Mouse (Mus musculus) CH12.LX (cell line): ENCODE measurements at regions not wholly inside any gene's neighbourhood (a gene's known extent, or its start where the extent isn't known, plus 50 kb on each side); places are given as distances from the start of the nearest gene placed in this dataset.

ENCODE experiments used
- DNase-seq: peaks from one replicate; pipeline ENCODE4 v3.0.0-alpha.2; 2013; ENCODE audit errors: extremely low read depth
- H3K27ac ChIP-seq: 2 replicates; pipeline ENCODE4 v1.5.1; 2012; ENCODE audit warnings: low read depth, mild to moderate bottlenecking, control low read depth, moderate library complexity; ENCODE audit not compliant: insufficient read depth
- H3K27me3 ChIP-seq: replicated peaks from 2 replicates; pipeline ENCODE3; 2012; ENCODE audit warnings: inconsistent platforms
- H3K36me3 ChIP-seq, 2 experiments: replicated peaks in 1 of 2; 2 replicates each; pipeline versions ENCODE3 to v1.6.1; 2012; ENCODE audit warnings: inconsistent platforms in 1 of 2, low read length in 1 of 2, mild to moderate bottlenecking in 1 of 2, mixed read lengths in 1 of 2, moderate library complexity in 1 of 2; ENCODE audit not compliant: control insufficient read depth in 1 of 2, insufficient read depth in 1 of 2
- H3K4me1 ChIP-seq, 2 experiments: 2 replicates each; pipeline ENCODE4 v1.6.1; 2012; ENCODE audit warnings: inconsistent platforms in 1 of 2, moderate library complexity in 1 of 2; ENCODE audit not compliant: insufficient read depth in 2 of 2, control insufficient read depth in 1 of 2
- H3K4me2 ChIP-seq: 2 replicates; pipeline ENCODE4 v1.6.1; 2012; ENCODE audit warnings: low read depth, mild to moderate bottlenecking, control low read depth; ENCODE audit not compliant: poor library complexity, insufficient read depth, severe bottlenecking
- H3K4me3 ChIP-seq, 3 experiments: fragments of 150-350 bp in 1 of 3; sonication (generic) in 1 of 3; replicated peaks in 1 of 3; 2 replicates each; pipeline versions ENCODE3 to v1.5.1; 2011 to 2012; ENCODE audit warnings: low read depth in 2 of 3, low read length in 2 of 3, mild to moderate bottlenecking in 2 of 3, moderate library complexity in 2 of 3, control low read depth in 1 of 3, improper control_type of control experiment in 1 of 3, inconsistent platforms in 1 of 3, mixed read lengths in 1 of 3; ENCODE audit not compliant: poor library complexity in 1 of 3
- H3K79me2 ChIP-seq: replicated peaks from 2 replicates; pipeline ENCODE4 v1.6.1; 2012; ENCODE audit warnings: mild to moderate bottlenecking, moderate library complexity; ENCODE audit not compliant: control insufficient read depth, poor library complexity, insufficient read depth, severe bottlenecking; ENCODE audit errors: extremely low read depth
- H3K9ac ChIP-seq: 2 replicates; pipeline ENCODE4 v1.6.1; 2012; ENCODE audit warnings: low read depth, mild to moderate bottlenecking, control low read depth, moderate library complexity; ENCODE audit not compliant: insufficient read depth
- H3K9me3 ChIP-seq: replicated peaks from 2 replicates; pipeline ENCODE3; 2012; ENCODE audit warnings: low read length, inconsistent platforms, mixed read lengths
- CHD1 ChIP-seq: IDR thresholded peaks from 2 replicates; pipeline ENCODE4 v1.6.1; 2012; ENCODE audit warnings: low read depth, low read length, improper control_type of control experiment, inconsistent platforms
- CHD2 ChIP-seq: IDR thresholded peaks from 2 replicates; pipeline ENCODE4 v1.6.1; 2011; ENCODE audit warnings: low read length, improper control_type of control experiment
- CTCF ChIP-seq, 2 experiments: IDR thresholded peaks in 1 of 2; conservative IDR thresholded peaks in 1 of 2; 2 replicates each; pipeline ENCODE4 v1.5.1; 2011 to 2012; ENCODE audit warnings: low read depth in 2 of 2, low read length in 2 of 2, improper control_type of control experiment in 1 of 2, inconsistent platforms in 1 of 2, mild to moderate bottlenecking in 1 of 2, moderate library complexity in 1 of 2
- ELF1 ChIP-seq: IDR thresholded peaks from 2 replicates; pipeline ENCODE4 v1.6.1; 2014; ENCODE audit warnings: low read depth, mild to moderate bottlenecking, inconsistent platforms, low read length, improper control_type of control experiment
- ETS1 ChIP-seq: conservative IDR thresholded peaks from 2 replicates; pipeline ENCODE4 v1.6.1; 2012; ENCODE audit warnings: low read depth, mild to moderate bottlenecking, inconsistent platforms, low read length, improper control_type of control experiment, moderate library complexity
- HCFC1 ChIP-seq: IDR thresholded peaks from 2 replicates; pipeline ENCODE4 v1.6.1; 2012; ENCODE audit warnings: low read depth, mild to moderate bottlenecking, inconsistent platforms, low read length, improper control_type of control experiment
- JUN ChIP-seq: IDR thresholded peaks from 2 replicates; pipeline ENCODE4 v1.6.1; 2011; ENCODE audit warnings: low read depth, mild to moderate bottlenecking, low read length, improper control_type of control experiment, moderate library complexity; ENCODE audit not compliant: insufficient read depth
- KAT2A ChIP-seq: IDR thresholded peaks from 2 replicates; pipeline ENCODE4 v1.6.1; 2012; ENCODE audit warnings: low read length, improper control_type of control experiment, inconsistent platforms; ENCODE audit not compliant: insufficient replicate concordance
- MAX ChIP-seq: IDR thresholded peaks from 2 replicates; pipeline ENCODE4 v1.6.1; 2011; ENCODE audit warnings: low read length, improper control_type of control experiment
- MAZ ChIP-seq: IDR thresholded peaks from 2 replicates; pipeline ENCODE4 v1.6.1; 2012; ENCODE audit warnings: low read depth, mild to moderate bottlenecking, inconsistent platforms, low read length, improper control_type of control experiment, moderate library complexity
- MXI1 ChIP-seq: IDR thresholded peaks from 2 replicates; pipeline ENCODE4 v1.6.1; 2011; ENCODE audit warnings: mild to moderate bottlenecking, low read depth, low read length, improper control_type of control experiment
- POLR2AphosphoS2 ChIP-seq: IDR thresholded peaks from 2 replicates; pipeline ENCODE4 v1.6.1; 2011; ENCODE audit warnings: low read depth, low read length, improper control_type of control experiment
- RAD21 ChIP-seq: IDR thresholded peaks from 2 replicates; pipeline ENCODE4 v1.6.1; 2011; ENCODE audit warnings: low read depth, mild to moderate bottlenecking, low read length, improper control_type of control experiment, moderate library complexity
- SMC3 ChIP-seq: IDR thresholded peaks from 2 replicates; pipeline ENCODE4 v1.6.1; 2011; ENCODE audit warnings: low read depth, low read length, improper control_type of control experiment
- TBP ChIP-seq: conservative IDR thresholded peaks from 2 replicates; pipeline ENCODE4 v1.6.1; 2011; ENCODE audit warnings: low read depth, low read length, improper control_type of control experiment
- TCF12 ChIP-seq: IDR thresholded peaks from 2 replicates; pipeline ENCODE4 v1.6.1; 2014; ENCODE audit warnings: low read depth, mild to moderate bottlenecking, inconsistent platforms, low read length, improper control_type of control experiment
- ZC3H11A ChIP-seq: IDR thresholded peaks from 2 replicates; pipeline ENCODE4 v1.6.1; 2012; ENCODE audit warnings: low read depth, mild to moderate bottlenecking, inconsistent platforms, low read length, improper control_type of control experiment
- ZKSCAN1 ChIP-seq: IDR thresholded peaks from 2 replicates; pipeline ENCODE4 v1.6.1; 2012; ENCODE audit warnings: low read depth, inconsistent platforms, low read length, improper control_type of control experiment, borderline replicate concordance
- ZNF384 ChIP-seq: IDR thresholded peaks from 2 replicates; pipeline ENCODE4 v1.6.1; 2012; ENCODE audit warnings: low read depth, low read length, improper control_type of control experiment, inconsistent platforms
- dilution Hi-C: fragments of 300-500 bp; cut with MboI; formaldehyde crosslinking; loops from 2 replicates; pipeline ENCODE4 v1.14.3; 2020; ENCODE audit warnings: low sequenced_read_pairs; ENCODE audit not compliant: extremely low pct_unique_long_range_greater_than_20kb, extremely low pct_ligation_motif_present
- in situ Hi-C: fragments of 300-500 bp; cut with MboI; formaldehyde crosslinking; loops from 3 replicates; pipeline ENCODE4 v1.14.3; 2019; ENCODE audit warnings: low sequenced_read_pairs, low pct_ligation_motif_present, low pct_unique_long_range_greater_than_20kb, mixed read lengths

DNA sequence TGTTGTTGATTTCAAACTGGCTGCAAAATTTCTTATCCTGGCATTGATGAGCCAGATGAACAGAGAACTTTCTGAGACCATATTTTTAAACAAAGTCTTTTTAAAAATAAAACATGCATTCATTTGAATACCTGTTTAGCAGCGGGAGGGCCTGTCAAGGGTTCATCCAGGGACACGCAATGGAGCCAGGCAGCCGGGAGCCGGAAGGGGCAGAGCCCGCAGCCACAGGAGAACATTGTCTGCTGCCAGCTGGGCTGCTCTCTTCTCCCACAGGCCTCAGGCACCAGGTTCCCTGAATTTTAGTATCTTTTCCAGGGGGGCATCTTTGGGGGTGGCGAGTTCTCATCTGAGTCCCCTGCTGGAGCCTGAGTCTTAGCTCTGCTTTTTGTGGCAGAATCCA, 205.8 kb upstream of the Tprg start:
- no peaks in the 10 kb centered on the region for H3K79me2 ChIP-seq
- TF ChIP-seq SMC3 (no peak), TCF12 (no peak), MAZ (no peak), CHD1 (no peak), CHD2 (no peak), TBP (no peak), RAD21 (no peak), MXI1 (no peak), HCFC1 (no peak), ELF1 (no peak), ZKSCAN1 (no peak), ETS1 (no peak), ZC3H11A (no peak), POLR2AphosphoS2 (no peak), KAT2A (no peak)
- no peaks in the 10 kb centered on the region for H3K36me3 ChIP-seq
- H3K4me2 ChIP-seq, result no peak overlapping the region
- dilution Hi-C loops (no loop called here), in situ Hi-C loops (no loop called here)
- no peak overlapping the region for H3K9ac ChIP-seq
- no peaks in the 10 kb centered on the region for H3K27me3 ChIP-seq
- H3K27ac ChIP-seq, result no peak overlapping the region
- H3K4me3 ChIP-seq, result no peak overlapping the region
- H3K4me1 ChIP-seq, result no peaks in the 10 kb centered on the region
- DNase-seq, result no peak
- no peaks in the 10 kb centered on the region for H3K9me3 ChIP-seq

DNA sequence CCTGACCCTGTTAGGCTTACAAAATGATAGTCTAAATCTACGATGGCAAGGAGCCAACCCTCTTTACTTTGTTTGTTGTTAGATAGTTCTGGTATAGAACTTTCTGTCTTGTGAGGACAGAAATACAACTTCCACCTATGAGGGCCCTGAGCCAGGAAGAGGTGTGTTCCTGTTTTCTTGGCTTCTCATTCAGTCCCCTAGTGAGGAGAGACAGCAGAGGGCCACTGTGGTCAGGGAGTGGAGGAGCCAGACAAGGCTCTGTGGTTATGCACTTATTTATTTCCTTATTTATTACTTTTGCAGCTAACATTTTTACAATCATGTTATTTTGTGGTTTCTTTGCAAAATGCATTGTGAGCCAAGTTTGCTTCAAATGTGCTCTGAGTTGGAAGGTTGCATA, 202.9 kb upstream of the Tprg start:
- Histone ChIP-seq H3K36me3 (no peaks in the 10 kb centered on the region), H3K4me2 (no peak overlapping the region), H3K4me3 (no peak overlapping the region), H3K27ac (no peak overlapping the region), H3K79me2 (no peaks in the 10 kb centered on the region), H3K27me3 (no peaks in the 10 kb centered on the region), H3K9me3 (no peaks in the 10 kb centered on the region), H3K9ac (no peak overlapping the region), H3K4me1 (no peaks in the 10 kb centered on the region)
- in situ Hi-C loops, result no loop called here
- DNase-seq, result no peak
- no peak for TF ChIP-seq ZNF384
- TF ChIP-seq MAX, result no peak
- TF ChIP-seq CTCF (conservative IDR thresholded peaks at IDR 0.05 in 1 of 2, IDR thresholded peaks at IDR 0.05 in 1 of 2; ENCODE audit: low read depth in 2 of 2, low read length in 2 of 2), result no peak
- TF ChIP-seq JUN, result no peak
- TF ChIP-seq SMC3, result no peak
- dilution Hi-C loops, result no loop called here
